Mouse (Mus musculus): ENCODE measurements around the gene Asb15. TPM values are rescaled to one million over a fixed set of nuclear protein-coding genes. Genes with fewer than 3 reads are reported as not detected.

The Asb15 gene
- polyA plus RNA-seq, 1 experiment from 2014 or later: not detected

DNA sequence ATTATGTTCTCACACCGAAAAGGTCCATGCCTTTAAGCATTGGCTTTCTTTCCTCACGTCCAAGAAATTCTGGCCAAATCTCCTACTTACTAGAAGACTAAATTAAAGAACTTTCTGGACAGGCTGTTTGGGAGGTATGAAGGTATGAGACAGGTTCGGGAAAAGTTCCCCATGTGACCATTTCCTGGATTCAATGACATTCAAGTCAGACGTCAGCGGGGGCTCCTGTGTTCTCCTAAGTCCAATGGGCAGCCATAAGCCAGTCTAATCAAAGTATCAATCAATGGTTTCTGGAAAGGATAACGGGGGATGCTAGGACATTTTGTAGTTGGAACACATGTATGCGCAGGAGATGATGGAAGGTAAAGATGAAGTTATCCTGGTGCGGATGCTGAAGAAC is 77.7 kb downstream of the Asb15 start:
- Histone ChIP-seq H3K4me3 (ENCODE audit: low read depth, low read length) (no peak overlapping the region), H3K4me2 (ENCODE audit: low read length) (no peak overlapping the region), H3K27me3 (replicated peaks; ENCODE audit: control insufficient read depth, insufficient read depth, low read length) (no peaks in the 10 kb centered on the region), H3K4me1 (replicated peaks; ENCODE audit: control insufficient read depth, insufficient read depth, low read length) (no peaks in the 10 kb centered on the region), H3K36me3 (ENCODE audit: control insufficient read depth, insufficient read depth, low read length) (no peaks in the 10 kb centered on the region), H3K9ac (ENCODE audit: low read length) (no peak overlapping the region), H3K9me3 (ENCODE audit: control insufficient read depth, low read length) (no peaks in the 10 kb centered on the region), H3K27ac (ENCODE audit: low read depth) (no peak overlapping the region)
- WGBS: 94% methylated on average over 8 of the region's 8 CpGs
- no peak for DNase-seq (ENCODE audit: low spot score)
- no peak for ATAC-seq (replicated peaks; ENCODE audit: low FRiP score, low TSS enrichment, low read depth)

DNA sequence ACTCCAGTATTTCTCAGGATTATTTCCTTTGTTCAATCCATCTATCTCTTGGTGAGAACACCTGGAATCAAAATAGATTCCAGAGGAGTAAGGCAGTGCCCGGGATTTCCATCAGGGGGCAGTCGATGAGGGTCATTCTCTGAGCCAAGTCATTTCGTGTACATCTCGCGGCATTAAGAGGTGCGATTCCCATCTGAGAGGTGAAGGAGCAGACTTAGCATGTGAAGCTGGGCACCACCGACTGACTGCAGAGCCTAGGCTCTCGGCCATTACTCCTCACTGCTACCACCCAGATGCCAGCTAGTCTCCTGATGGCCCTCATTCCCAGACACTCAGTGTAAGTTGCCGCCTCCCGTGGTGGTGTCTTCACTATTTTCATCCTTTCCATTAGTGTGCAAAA is 78.6 kb downstream of the Asb15 start:
- no peak overlapping the region for H3K27ac ChIP-seq (ENCODE audit: low read depth)
- no peak overlapping the region for H3K4me2 ChIP-seq (ENCODE audit: low read length)
- no peaks in the 10 kb centered on the region for H3K9me3 ChIP-seq (ENCODE audit: control insufficient read depth, low read length)
- no peaks in the 10 kb centered on the region for H3K4me1 ChIP-seq (replicated peaks; ENCODE audit: control insufficient read depth, insufficient read depth, low read length)
- no peak overlapping the region for H3K4me3 ChIP-seq (ENCODE audit: low read depth, low read length)
- H3K9ac ChIP-seq (ENCODE audit: low read length): no peak overlapping the region
- no peaks in the 10 kb centered on the region for H3K27me3 ChIP-seq (replicated peaks; ENCODE audit: control insufficient read depth, insufficient read depth, low read length)
- 80% methylated on average over 10 of the region's 10 CpGs for whole genome bisulfite sequencing
- no peak for ATAC-seq (replicated peaks; ENCODE audit: low FRiP score, low TSS enrichment, low read depth)
- H3K36me3 ChIP-seq (ENCODE audit: control insufficient read depth, insufficient read depth, low read length): no peaks in the 10 kb centered on the region
- DNase-seq (ENCODE audit: low spot score): no peak

DNA sequence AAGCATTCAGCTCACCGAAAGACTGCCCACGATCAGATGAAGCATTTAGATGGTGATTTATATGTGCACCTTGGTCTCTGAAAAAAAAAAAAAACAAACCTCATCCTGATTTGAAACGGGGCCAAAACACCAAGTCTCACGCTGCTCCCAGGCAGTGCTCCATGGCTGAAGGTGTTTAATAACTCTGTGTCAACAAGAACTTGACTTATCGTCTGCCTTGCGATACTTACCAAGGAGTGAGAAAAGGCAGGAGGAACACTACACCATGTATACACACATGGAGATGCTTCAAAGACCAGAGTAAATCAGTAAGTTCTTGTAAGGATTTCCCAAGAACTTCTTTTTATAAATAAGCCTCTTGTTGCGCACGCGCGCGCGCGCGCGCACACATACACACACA is 79.6 kb downstream of the Asb15 start:
- Histone ChIP-seq H3K27ac (ENCODE audit: low read depth) (no peak overlapping the region), H3K4me3 (ENCODE audit: low read depth, low read length) (no peak overlapping the region), H3K9me3 (ENCODE audit: control insufficient read depth, low read length) (no peaks in the 10 kb centered on the region), H3K9ac (ENCODE audit: low read length) (no peak overlapping the region), H3K4me1 (replicated peaks; ENCODE audit: control insufficient read depth, insufficient read depth, low read length) (no peaks in the 10 kb centered on the region), H3K27me3 (replicated peaks; ENCODE audit: control insufficient read depth, insufficient read depth, low read length) (no peaks in the 10 kb centered on the region), H3K36me3 (ENCODE audit: control insufficient read depth, insufficient read depth, low read length) (0 out of 2 replicates have a peak, but pooled peaks cover under 1% of the 10 kb centered on the region), H3K4me2 (ENCODE audit: low read length) (no peak overlapping the region)
- no peak for ATAC-seq (replicated peaks; ENCODE audit: low FRiP score, low TSS enrichment, low read depth)
- WGBS: 72% methylated on average over 15 of the region's 15 CpGs
- no peak for DNase-seq (ENCODE audit: low spot score)

DNA sequence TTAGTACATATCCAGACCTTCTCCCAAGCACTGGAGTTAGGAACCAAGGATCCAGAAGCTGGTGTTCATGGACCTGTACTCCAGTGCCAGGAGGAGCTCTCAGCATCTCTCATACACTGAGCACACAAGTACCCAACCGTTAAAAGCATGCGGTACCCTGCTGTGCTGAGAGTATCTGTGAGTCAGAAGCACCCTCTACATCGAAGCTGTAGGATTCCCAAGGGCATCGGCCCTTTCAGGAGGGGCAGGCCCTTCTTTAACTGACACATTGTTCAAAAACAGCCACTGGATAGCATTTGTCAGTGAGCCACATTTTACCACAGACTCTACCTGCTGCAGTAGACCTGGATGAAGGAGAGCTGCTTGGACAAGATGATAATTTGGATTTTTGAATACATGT is 80.2 kb downstream of the Asb15 start:
- no peaks in the 10 kb centered on the region for H3K27me3 ChIP-seq (replicated peaks; ENCODE audit: control insufficient read depth, insufficient read depth, low read length)
- whole genome bisulfite sequencing: 76% methylated on average over 4 of the region's 4 CpGs
- 0 out of 2 replicates have a peak, but pooled peaks cover 5% of the 10 kb centered on the region for H3K36me3 ChIP-seq (ENCODE audit: control insufficient read depth, insufficient read depth, low read length)
- H3K4me1 ChIP-seq (replicated peaks; ENCODE audit: control insufficient read depth, insufficient read depth, low read length): no peaks in the 10 kb centered on the region
- DNase-seq (ENCODE audit: low spot score) (no peak), ATAC-seq (replicated peaks; ENCODE audit: low FRiP score, low TSS enrichment, low read depth) (no peak)
- H3K27ac ChIP-seq (ENCODE audit: low read depth): no peak overlapping the region
- H3K4me3 ChIP-seq (ENCODE audit: low read depth, low read length): no peak overlapping the region
- H3K9me3 ChIP-seq (ENCODE audit: control insufficient read depth, low read length): no peaks in the 10 kb centered on the region
- no peak overlapping the region for H3K4me2 ChIP-seq (ENCODE audit: low read length)
- no peak overlapping the region for H3K9ac ChIP-seq (ENCODE audit: low read length)

DNA sequence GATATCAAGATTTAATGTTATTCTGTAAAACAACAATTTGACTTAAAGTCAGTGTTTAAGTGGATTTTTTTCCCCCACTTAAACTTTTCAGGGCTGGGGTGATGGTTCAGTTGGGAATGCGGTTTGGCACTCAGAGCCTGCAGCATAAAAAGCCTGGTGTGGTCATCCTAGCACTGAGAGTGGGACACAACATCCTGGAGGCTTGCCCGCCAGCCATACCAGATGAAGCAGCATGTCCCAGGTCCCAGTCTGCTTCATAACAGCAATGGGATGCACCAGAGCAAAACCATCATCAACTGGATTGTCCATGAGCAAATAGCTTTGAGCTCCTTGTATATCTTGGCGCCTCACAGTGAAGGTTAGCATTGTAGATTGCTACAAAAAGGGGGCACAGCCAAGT is 80.7 kb downstream of the Asb15 start:
- ATAC-seq (replicated peaks; ENCODE audit: low FRiP score, low TSS enrichment, low read depth) (no peak), DNase-seq (ENCODE audit: low spot score) (no peak)
- WGBS: 87% methylated on average over 3 of the region's 3 CpGs
- H3K9ac ChIP-seq (ENCODE audit: low read length): no peak overlapping the region
- H3K36me3 ChIP-seq (ENCODE audit: control insufficient read depth, insufficient read depth, low read length): 0 out of 2 replicates have a peak, but pooled peaks cover 8% of the 10 kb centered on the region
- no peaks in the 10 kb centered on the region for H3K27me3 ChIP-seq (replicated peaks; ENCODE audit: control insufficient read depth, insufficient read depth, low read length)
- H3K4me1 ChIP-seq (replicated peaks; ENCODE audit: control insufficient read depth, insufficient read depth, low read length): no peaks in the 10 kb centered on the region
- H3K27ac ChIP-seq (ENCODE audit: low read depth): no peak overlapping the region
- H3K4me3 ChIP-seq (ENCODE audit: low read depth, low read length): no peak overlapping the region
- H3K4me2 ChIP-seq (ENCODE audit: low read length): no peak overlapping the region
- H3K9me3 ChIP-seq (ENCODE audit: control insufficient read depth, low read length): no peaks in the 10 kb centered on the region

DNA sequence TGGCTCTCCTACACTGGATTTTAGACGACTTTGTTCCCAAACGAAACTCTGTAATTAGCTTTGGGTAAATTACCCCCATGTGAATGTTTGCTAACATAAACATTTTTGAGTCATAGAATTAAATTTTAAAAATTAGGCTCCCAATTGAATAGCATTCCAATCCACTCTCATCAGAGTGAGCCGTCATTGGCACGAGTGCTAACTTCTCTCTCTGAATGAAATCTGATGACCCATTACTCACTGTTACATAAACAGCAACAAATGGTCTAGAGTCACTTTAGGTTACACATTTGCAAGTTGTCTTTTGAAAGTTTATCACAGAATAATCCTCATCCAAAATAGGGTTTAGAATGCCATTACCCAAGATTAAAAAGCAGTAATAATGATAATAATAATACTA is 81.6 kb downstream of the Asb15 start:
- Histone ChIP-seq H3K4me3 (ENCODE audit: low read depth, low read length) (no peak overlapping the region), H3K9me3 (ENCODE audit: control insufficient read depth, low read length) (no peaks in the 10 kb centered on the region), H3K4me2 (ENCODE audit: low read length) (no peak overlapping the region), H3K9ac (ENCODE audit: low read length) (no peak overlapping the region), H3K36me3 (ENCODE audit: control insufficient read depth, insufficient read depth, low read length) (peaks cover 14% of the 10 kb centered on the region), H3K4me1 (replicated peaks; ENCODE audit: control insufficient read depth, insufficient read depth, low read length) (no peaks in the 10 kb centered on the region), H3K27me3 (replicated peaks; ENCODE audit: control insufficient read depth, insufficient read depth, low read length) (no peaks in the 10 kb centered on the region), H3K27ac (ENCODE audit: low read depth) (no peak overlapping the region)
- ATAC-seq (replicated peaks; ENCODE audit: low FRiP score, low TSS enrichment, low read depth): no peak
- 59% methylated on average over 4 of the region's 4 CpGs for WGBS
- DNase-seq (ENCODE audit: low spot score): no peak

DNA sequence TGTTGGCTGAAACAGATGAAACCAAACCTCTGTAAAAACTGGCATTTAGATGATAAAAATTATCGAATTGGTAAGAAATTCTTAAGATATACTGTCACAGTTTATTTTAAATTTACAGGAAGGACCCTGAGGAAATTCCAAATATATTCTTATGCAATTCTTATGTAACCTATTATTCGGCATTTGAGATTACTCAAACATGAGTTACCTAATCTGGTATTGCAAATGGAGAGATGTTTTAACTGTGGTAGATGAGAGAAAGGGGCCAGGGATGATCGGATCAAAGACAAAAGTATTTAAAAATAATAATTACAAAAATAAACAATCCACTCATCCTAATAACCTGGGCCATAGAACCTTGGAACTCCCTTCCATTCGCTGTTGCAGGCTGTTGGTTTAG is 82.4 kb downstream of the Asb15 start:
- 88% methylated on average over 4 of the region's 4 CpGs for WGBS
- no peak for DNase-seq (ENCODE audit: low spot score)
- no peak for ATAC-seq (replicated peaks; ENCODE audit: low FRiP score, low TSS enrichment, low read depth)
- Histone ChIP-seq H3K36me3 (ENCODE audit: control insufficient read depth, insufficient read depth, low read length) (peaks cover 23% of the 10 kb centered on the region), H3K9ac (ENCODE audit: low read length) (no peak overlapping the region), H3K27ac (ENCODE audit: low read depth) (no peak overlapping the region), H3K4me1 (replicated peaks; ENCODE audit: control insufficient read depth, insufficient read depth, low read length) (no peaks in the 10 kb centered on the region), H3K4me3 (ENCODE audit: low read depth, low read length) (no peak overlapping the region), H3K9me3 (ENCODE audit: control insufficient read depth, low read length) (no peaks in the 10 kb centered on the region), H3K27me3 (replicated peaks; ENCODE audit: control insufficient read depth, insufficient read depth, low read length) (no peaks in the 10 kb centered on the region), H3K4me2 (ENCODE audit: low read length) (no peak overlapping the region)

DNA sequence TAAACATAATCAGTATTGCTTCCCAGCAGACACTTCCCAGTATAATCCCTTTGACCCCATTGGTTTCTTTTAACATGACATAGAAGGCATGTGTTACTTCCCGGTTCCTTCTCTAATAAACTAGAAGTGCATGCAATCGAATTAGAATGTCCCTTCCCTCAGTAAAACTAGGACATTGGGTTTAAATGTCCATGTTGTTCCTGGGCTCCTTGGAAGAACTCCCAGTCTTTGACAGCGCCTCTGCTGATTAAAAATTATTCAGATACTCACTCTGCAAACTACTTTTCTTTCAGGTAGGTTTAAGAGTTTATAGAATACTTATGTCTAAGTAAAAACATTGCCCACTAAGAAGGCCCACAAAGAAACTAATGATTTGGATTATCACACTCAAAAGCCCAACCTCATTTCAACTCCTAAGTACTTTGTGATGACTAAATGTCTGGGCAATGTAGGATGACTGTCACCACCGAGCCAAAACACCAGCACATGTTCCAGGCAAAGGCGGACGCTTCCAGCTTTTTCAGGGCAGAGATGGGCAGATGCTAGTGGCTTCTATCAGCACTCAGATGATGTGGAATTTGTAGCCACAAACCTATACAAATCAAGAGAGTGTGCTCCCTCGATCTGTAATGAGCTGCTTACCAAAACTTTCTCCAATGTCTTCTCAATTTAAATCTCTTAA is 84.3 kb downstream of the Asb15 start:
- Histone ChIP-seq H3K27ac (ENCODE audit: low read depth) (no peak overlapping the region), H3K27me3 (replicated peaks; ENCODE audit: control insufficient read depth, insufficient read depth, low read length) (no peaks in the 10 kb centered on the region), H3K9ac (ENCODE audit: low read length) (no peak overlapping the region), H3K36me3 (ENCODE audit: control insufficient read depth, insufficient read depth, low read length) (peaks cover 40% of the 10 kb centered on the region), H3K4me2 (ENCODE audit: low read length) (no peak overlapping the region), H3K4me3 (ENCODE audit: low read depth, low read length) (no peak overlapping the region), H3K4me1 (replicated peaks; ENCODE audit: control insufficient read depth, insufficient read depth, low read length) (no peaks in the 10 kb centered on the region), H3K9me3 (ENCODE audit: control insufficient read depth, low read length) (no peaks in the 10 kb centered on the region)
- 85% methylated on average over 7 of the region's 7 CpGs for WGBS
- no peak for DNase-seq (ENCODE audit: low spot score)
- no peak for ATAC-seq (replicated peaks; ENCODE audit: low FRiP score, low TSS enrichment, low read depth)

DNA sequence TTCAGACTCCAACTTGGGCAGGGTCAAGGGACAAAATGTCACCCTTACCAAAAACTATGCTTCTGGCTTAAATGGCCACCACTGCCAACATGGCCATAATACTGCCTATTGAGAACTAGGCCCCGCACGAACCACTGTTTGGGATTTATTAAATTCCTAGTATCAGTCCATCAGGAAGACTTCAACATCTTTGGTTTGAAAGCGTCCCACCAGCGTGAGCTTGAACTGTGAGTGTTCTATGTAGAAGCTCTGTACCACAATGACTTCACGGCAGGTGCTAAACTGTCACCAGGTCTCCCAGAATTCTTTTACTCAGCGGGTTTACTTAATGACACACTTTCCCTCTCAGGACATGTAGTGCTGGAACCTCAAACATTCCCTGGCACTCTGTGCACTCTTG is 85.4 kb downstream of the Asb15 start:
- no peak overlapping the region for H3K4me3 ChIP-seq (ENCODE audit: low read depth, low read length)
- no peak overlapping the region for H3K9ac ChIP-seq (ENCODE audit: low read length)
- peaks cover 51% of the 10 kb centered on the region for H3K36me3 ChIP-seq (ENCODE audit: control insufficient read depth, insufficient read depth, low read length)
- no peaks in the 10 kb centered on the region for H3K4me1 ChIP-seq (replicated peaks; ENCODE audit: control insufficient read depth, insufficient read depth, low read length)
- ATAC-seq (replicated peaks; ENCODE audit: low FRiP score, low TSS enrichment, low read depth) (no peak), DNase-seq (ENCODE audit: low spot score) (no peak)
- no peak overlapping the region for H3K4me2 ChIP-seq (ENCODE audit: low read length)
- H3K27me3 ChIP-seq (replicated peaks; ENCODE audit: control insufficient read depth, insufficient read depth, low read length): no peaks in the 10 kb centered on the region
- 95% methylated on average over 6 of the region's 6 CpGs for WGBS
- H3K9me3 ChIP-seq (ENCODE audit: control insufficient read depth, low read length): no peaks in the 10 kb centered on the region
- H3K27ac ChIP-seq (ENCODE audit: low read depth): no peak overlapping the region
